Mouse (Mus musculus): ENCODE data around the gene Psg19.

DNA sequence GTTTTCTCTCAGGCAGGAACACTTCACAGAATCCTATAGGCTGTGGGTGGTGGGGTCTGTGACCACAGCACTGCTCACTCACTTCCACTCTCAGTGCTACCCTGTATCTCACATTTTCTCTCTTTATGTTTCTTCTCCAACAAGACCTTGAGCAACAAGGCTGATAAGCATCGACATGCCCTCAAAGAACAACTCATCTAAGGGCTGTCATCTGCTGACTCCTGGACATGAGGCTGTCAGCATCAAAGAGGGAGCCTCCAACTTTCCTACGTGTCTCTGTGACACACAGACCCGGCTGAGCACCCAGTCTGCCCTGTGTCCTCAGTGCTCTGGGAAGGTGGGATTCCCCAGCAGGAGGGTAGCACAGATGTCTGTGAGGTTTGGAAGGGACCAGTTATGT, 23.2 kb upstream of the Psg19 start, which contains the start of gene Psg17:
- TF ChIP-seq POLR2A (IDR thresholded peaks at IDR 0.05; ENCODE audit: insufficient read length, low read depth) (no peak), E2F4 (IDR thresholded peaks at IDR 0.05; ENCODE audit: insufficient read depth) (no peak), POLR2AphosphoS2 (IDR thresholded peaks at IDR 0.05; ENCODE audit: insufficient read length, low read depth) (no peak), MYOG (IDR thresholded peaks at IDR 0.05; ENCODE audit: control insufficient read depth in 1 of 3, insufficient read depth in 1 of 3, insufficient read length in 2 of 3, low read depth in 2 of 3) (no peak), USF1 (IDR thresholded peaks at IDR 0.05; ENCODE audit: low read depth) (no peak), CEBPB (IDR thresholded peaks at IDR 0.05; ENCODE audit: insufficient read depth, poor library complexity, severe bottlenecking) (no peak), REST (IDR thresholded peaks at IDR 0.05; ENCODE audit: insufficient read depth, insufficient read length) (no peak), TCF3 (IDR thresholded peaks at IDR 0.05; ENCODE audit: insufficient read length, low read depth) (no peak), MAX (IDR thresholded peaks at IDR 0.05; ENCODE audit: low read depth) (no peak), SRF (IDR thresholded peaks at IDR 0.05; ENCODE audit: control insufficient read depth, insufficient read length, low read depth) (no peak), MYOD1 (IDR thresholded peaks at IDR 0.05; ENCODE audit: control insufficient read depth in 1 of 3, insufficient read length in 2 of 3, low read depth in 2 of 3) (no peak), TCF12 (IDR thresholded peaks at IDR 0.05; ENCODE audit: insufficient read depth, poor library complexity, severe bottlenecking) (no peak)

Data from myocyte (in vitro differentiated cells).